9 mouse cellular contexts compared by ENCODE assay signal in the genomic region with DNA sequence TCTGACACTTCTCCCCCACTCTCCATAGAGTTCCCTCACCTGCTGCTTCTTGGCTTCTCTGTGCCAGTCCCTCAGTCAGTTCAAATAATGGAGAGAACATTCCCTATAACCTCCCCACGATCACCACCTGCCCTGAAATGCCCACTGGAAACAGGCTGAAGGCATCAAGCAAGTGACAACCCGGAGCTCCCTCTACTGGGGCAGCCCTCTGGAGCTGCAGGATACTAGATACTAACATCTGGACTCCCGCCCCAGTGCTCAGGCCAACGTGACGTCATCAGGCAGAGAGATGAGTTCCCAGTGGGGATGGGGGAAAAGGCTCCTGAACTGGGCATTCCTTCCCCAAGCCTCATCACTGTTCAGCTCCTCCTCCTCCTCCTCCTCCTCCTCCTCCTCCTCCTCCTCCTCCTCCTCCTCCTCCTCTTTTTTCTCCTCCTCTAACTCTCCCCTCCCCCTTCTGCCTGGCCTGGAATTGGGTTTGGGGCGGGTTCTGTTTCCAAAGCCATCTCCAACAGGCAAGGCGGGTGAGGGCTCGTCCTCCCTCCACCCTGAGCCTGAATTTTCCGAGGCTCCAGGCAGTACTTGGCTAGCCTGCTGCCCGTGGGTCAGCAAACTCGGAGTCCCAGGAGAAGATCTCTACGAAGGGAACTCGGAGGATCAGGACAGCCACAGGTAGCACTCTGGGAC. TPM values are rescaled to one million over a fixed set of nuclear protein-coding genes. Genes with fewer than 3 reads are reported as not detected.
DNase-seq lines count a peak whose midpoint lies in the region; ATAC-seq and TF ChIP-seq lines count a peak whose summit lies in the region.
"Had no signal": no experiment of that assay in that cellular context is flagged by ENCODE, and none has a peak within 500 bp of the region (broad histone marks: within the 10 kb centered on the region; RNA-seq: fewer than 3 reads in every experiment).

A gene (plus strand): TSS at position 508 of the 687 bp plus-strand sequence.

- ATAC-seq in kidney, postnatal 0 days (replicated peaks; ENCODE audit: low FRiP score, low read depth): no peak
- ATAC-seq in liver, embryonic 11.5 days (replicated peaks; ENCODE audit: low FRiP score): no peak

- H3K27me3 ChIP-seq in kidney, postnatal 0 days (ENCODE audit: insufficient read depth, low read length): no peaks in the 10 kb centered on the region
- 0 out of 2 replicates have a peak, but pooled peaks cover 2% of the 10 kb centered on the region for H3K27me3 ChIP-seq in liver, embryonic 11.5 days (replicated peaks; ENCODE audit: control insufficient read depth, insufficient read depth, low read length)

- TF ChIP-seq CTCF in kidney, postnatal 0 days (IDR thresholded peaks at IDR 0.05; ENCODE audit: low read depth): no peak; the same call in 1 of the 2 replicates

- 24% methylated on average over 12 of the region's 13 CpGs for WGBS in kidney, postnatal 0 days
- WGBS in liver, embryonic 11.5 days: 31% methylated on average over 13 of the region's 13 CpGs

- H3K4me2 ChIP-seq in kidney, postnatal 0 days (ENCODE audit: low read length): 0 out of 2 replicates have a peak within 1 kb of the TSS, but pooled peaks have one; percentile 5
- no peak within 1 kb of the TSS for H3K4me2 ChIP-seq in liver, embryonic 11.5 days

- no peaks in the 10 kb centered on the region for H3K36me3 ChIP-seq in kidney, postnatal 0 days (ENCODE audit: insufficient read depth, low read length)
- H3K36me3 ChIP-seq in liver, embryonic 11.5 days (ENCODE audit: control insufficient read depth, insufficient read depth, low read length): no peaks in the 10 kb centered on the region

- no peak within 1 kb of the TSS for H3K4me3 ChIP-seq in kidney, postnatal 0 days (replicated peaks; ENCODE audit: low read depth, low read length)
- H3K4me3 ChIP-seq in liver, embryonic 11.5 days (ENCODE audit: low read depth, low read length): no peak within 1 kb of the TSS

- no peak within 1 kb of the TSS for H3K9ac ChIP-seq in kidney, postnatal 0 days (ENCODE audit: low read depth, low read length)
- H3K9ac ChIP-seq in liver, embryonic 11.5 days (ENCODE audit: low read depth, low read length): no peak within 1 kb of the TSS

- peaks cover 12% of the 10 kb centered on the region; the same call in 1 of the 2 replicates for H3K4me1 ChIP-seq in kidney, postnatal 0 days (replicated peaks; ENCODE audit: insufficient read depth, low read length)
- peaks cover 2% of the 10 kb centered on the region for H3K4me1 ChIP-seq in liver, embryonic 11.5 days (replicated peaks; ENCODE audit: control insufficient read depth, insufficient read depth, low read length)

- no peaks in the 10 kb centered on the region for H3K9me3 ChIP-seq in kidney, postnatal 0 days (replicated peaks; ENCODE audit: low read length)
- no peaks in the 10 kb centered on the region for H3K9me3 ChIP-seq in liver, embryonic 11.5 days (ENCODE audit: control insufficient read depth, low read length)

- DNase-seq in kidney, postnatal 0 days (ENCODE audit: low spot score): no peak
- DNase-seq in kidney, adult 18-20 months: no peak
- peak; percentile 83 for DNase-seq in cerebellum, adult 8-10 months
- DNase-seq in heart, adult 9 months (ENCODE audit: low spot score in 2 of 2): peak; percentile 80 to 90
- DNase-seq in lung, postnatal 36 days: peak; percentile 74
- no peak for DNase-seq in right cerebral cortex, postnatal 10 days (ENCODE audit: low spot score in 2 of 2)
- DNase-seq in liver, embryonic 11.5 days (ENCODE audit: low spot score): no peak
- no peak for DNase-seq in B cell, adult 2 months

- H3K27ac ChIP-seq in kidney, postnatal 0 days: peak within 1 kb of the TSS; percentile 31; the same call in 1 of the 2 replicates
- no peak within 1 kb of the TSS for H3K27ac ChIP-seq in liver, embryonic 11.5 days (ENCODE audit: low read depth, low read length)

RNA-seq across cellular contexts. Expression of the gene that starts here (rescaled TPM):
- 3.5 and 3.8 TPM in 2 replicates for polyA plus RNA-seq in kidney, postnatal 0 days (2015; fragmentation: Nextera tagmentation; extraction: Ambion mirVana)
- polyA plus RNA-seq in liver, embryonic 11.5 days (2014; fragmentation: Nextera tagmentation; extraction: Ambion mirVana): 0.08 TPM in 1 of 2 replicates, not detected in the other
- polyA plus RNA-seq: neural tube, embryonic 11.5 days had no signal

Comparison
In these comparisons a context has a peak if more than half of its experiments do, and no peak if none do; other contexts are left out.
1. DNase-seq: peak in cerebellum, adult 8-10 months (single experiment), heart, adult 9 months (2 of 2) and lung, postnatal 36 days (single experiment); none in kidney, postnatal 0 days (single experiment), kidney, adult 18-20 months (single experiment), right cerebral cortex, postnatal 10 days (0 of 2), liver, embryonic 11.5 days (single experiment) and B cell, adult 2 months (0 of 2).